Mouse (Mus musculus): ENCODE results near the gene Tmc8. TPM values are rescaled to one million over a fixed set of nuclear protein-coding genes. Genes with fewer than 3 reads are reported as not detected.
"Not testable (repeated sequence)": the region's sequence is repeated elsewhere in the genome, so short reads cannot be mapped to it uniquely, and the experiment has no call there.

Tmc8 gene
- total RNA-seq, 2 experiments from 2014 or later = 0.88 to 1.3 TPM

DNA sequence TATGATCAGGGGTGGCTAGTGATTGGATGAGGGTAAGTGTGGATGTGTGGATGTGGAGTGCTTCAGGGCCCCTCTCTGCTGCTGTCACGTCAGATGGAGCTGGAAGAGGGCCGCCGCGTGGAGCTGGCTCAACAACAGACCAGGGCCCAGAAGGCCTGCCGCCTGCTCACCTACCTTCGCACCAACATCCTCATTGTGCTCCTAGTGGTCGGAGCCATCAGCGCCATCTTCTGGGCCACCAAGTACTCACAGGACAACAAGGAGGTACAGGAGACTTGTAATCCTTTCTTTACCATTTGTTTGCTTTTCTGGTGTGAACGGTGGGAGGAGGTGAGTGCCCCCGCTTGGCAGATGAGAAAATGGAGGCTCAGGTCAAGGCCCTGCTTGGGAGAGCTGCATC, 4.4 kb downstream of the Tmc8 start:
- intact Hi-C loops (cut with DNase I) = no loop called here
- peak; percentile 68 for TF ChIP-seq CTCF (IDR thresholded peaks at IDR 0.05)
- peak in 1 of 2 experiments; percentile 56 for DNase-seq (ENCODE audit: extremely low spot score in 1 of 2, low spot score in 2 of 2)
- H3K27ac ChIP-seq = no peak overlapping the region
- no peak overlapping the region for H3K4me3 ChIP-seq

DNA sequence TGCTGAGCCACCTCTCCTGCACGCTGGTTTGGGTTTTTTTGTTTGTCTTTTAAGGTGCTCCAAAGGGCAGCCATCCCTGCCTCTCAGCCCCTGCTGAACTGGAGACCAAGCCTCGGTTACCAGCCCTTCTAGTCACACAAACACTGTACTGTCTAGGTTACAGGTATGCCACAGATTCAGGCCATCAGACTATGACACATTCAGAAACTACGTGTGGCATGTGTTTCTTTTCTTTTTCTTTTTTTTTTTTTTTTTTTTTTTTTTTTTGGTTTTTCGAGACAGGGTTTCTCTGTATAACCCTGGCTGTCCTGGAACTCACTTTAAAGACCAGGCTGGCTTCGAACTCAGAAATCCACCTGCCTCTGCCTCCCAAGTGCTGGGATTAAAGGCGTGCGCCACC, 6.6 kb downstream of the Tmc8 start:
- H3K4me3 ChIP-seq; DNase-seq (ENCODE audit: extremely low spot score in 1 of 2, low spot score in 2 of 2); intact Hi-C loops (cut with DNase I); H3K27ac ChIP-seq: not testable (repeated sequence)

DNA sequence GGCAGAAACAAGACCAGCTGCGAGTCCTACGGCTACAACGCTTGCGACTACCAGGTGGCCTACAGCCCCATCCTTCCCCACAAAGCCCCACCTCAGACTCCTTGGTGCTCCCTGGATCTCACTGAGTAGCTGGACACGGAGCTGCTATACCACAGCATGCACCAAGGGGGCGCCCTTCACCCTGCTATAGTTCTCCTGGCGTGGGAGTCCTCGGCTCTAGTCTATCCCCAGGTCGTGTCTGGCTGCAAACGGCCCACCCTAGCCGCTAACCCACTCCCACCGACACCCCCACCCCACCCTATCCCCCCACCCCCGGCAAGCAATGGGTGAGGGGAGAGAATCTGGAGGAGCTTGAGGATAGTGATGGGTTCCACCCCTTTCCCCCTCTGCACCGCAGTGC, 8.4 kb downstream of the Tmc8 start:
- Histone ChIP-seq H3K4me3 (no peak overlapping the region), H3K27ac (no peak overlapping the region)
- intact Hi-C loops (cut with DNase I) = loop anchor here (1.0 kb wide), 1 partner anchor 34 kb away; no protein-coding TSS in a partner anchor
- TF ChIP-seq CTCF (IDR thresholded peaks at IDR 0.05) = peak; percentile 82
- DNase-seq (ENCODE audit: extremely low spot score in 1 of 2, low spot score in 2 of 2) = peak in 1 of 2 experiments; percentile 62

DNA sequence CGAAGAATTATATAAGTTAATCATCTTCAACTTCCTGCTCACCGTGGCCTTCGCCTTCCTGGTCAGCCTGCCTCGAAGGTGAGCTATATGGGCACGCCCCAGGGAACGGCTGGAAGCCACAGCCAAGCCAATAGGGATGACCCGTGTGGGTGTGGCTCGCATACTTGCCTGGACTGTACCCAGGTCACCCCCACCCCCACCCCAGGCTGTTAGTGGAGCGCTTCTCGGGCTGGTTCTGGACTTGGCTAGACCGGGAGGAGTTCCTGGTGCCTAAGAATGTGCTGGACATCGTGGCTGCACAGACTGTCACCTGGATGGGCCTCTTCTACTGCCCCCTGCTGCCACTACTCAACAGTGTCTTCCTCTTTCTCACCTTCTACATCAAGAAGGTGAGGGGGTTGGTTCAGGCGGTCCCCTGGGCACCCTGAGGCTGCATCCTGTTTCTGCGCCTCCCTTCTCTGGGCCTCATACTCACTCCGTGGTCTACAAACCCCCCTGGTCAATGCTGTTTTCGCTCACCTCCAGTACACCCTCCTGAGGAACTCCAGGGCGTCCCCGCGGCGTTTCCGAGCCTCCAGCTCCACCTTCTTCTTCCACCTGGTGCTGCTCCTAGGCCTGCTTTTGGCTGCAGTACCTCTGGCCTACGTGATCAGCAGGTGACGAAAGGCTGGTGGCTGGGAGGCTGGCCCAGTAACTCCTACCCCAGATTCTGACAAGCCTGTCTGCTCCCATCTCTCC, 9.0 kb downstream of the Tmc8 start:
- no peak overlapping the region for H3K4me3 ChIP-seq
- no peak; the same call in 1 of the 2 replicates for TF ChIP-seq CTCF (IDR thresholded peaks at IDR 0.05)
- no peak overlapping the region for H3K27ac ChIP-seq
- no peak for DNase-seq (ENCODE audit: extremely low spot score in 1 of 2, low spot score in 2 of 2)
- intact Hi-C loops (cut with DNase I) = loop anchor here (1.0 kb wide), 1 partner anchor 33 kb away; no protein-coding TSS in a partner anchor

DNA sequence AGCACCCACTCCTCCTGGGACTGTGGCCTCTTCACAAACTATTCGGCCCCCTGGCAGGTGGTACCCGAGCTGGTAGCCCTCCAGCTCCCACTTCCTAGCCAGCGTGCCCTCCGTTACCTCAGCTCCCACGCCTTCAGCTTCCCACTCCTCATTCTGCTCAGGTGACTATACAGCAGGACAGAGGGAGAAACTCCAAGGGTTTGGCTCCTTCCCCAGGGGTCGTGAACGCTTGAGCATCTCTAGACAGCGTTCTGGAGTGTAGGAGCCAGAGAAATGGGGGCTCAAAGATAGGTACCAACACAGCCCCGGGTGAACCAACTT, 9.5 kb downstream of the Tmc8 start:
- Histone ChIP-seq H3K4me3 (no peak overlapping the region), H3K27ac (no peak overlapping the region)
- no peak for DNase-seq (ENCODE audit: extremely low spot score in 1 of 2, low spot score in 2 of 2)
- no peak for TF ChIP-seq CTCF (IDR thresholded peaks at IDR 0.05)
- intact Hi-C loops (cut with DNase I) = no loop called here

DNA sequence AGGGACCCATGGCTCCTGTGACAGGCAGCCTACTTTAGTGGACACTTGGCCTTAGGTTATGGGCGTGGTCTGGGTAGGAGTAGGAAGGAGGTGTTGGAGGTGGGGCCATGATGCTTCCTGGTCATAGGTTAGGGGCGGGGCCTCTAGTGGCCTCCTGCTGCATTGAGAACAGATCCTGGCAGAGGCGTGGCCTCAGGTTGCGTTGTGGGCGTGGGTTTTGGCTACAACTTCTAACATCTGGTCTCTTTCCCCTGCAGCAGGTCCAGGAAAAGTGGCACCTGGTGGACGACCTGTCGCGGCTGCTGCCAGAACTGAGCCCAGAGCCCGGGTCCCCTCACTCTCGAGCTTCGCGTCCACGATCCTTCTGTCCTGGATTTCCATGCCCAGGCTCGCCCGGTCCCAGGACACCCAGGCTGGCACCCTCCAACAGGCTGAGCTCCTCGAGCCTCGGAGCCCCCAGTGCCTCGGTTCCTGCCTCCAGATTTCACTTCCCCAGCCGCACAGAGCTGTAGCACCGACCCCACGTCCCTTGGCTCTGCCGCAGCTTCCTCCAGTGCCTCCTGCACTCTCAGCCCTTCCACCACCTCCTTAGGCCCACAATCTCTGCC, 10.5 kb downstream of the Tmc8 start:
- intact Hi-C loops (cut with DNase I) = no loop called here

DNA sequence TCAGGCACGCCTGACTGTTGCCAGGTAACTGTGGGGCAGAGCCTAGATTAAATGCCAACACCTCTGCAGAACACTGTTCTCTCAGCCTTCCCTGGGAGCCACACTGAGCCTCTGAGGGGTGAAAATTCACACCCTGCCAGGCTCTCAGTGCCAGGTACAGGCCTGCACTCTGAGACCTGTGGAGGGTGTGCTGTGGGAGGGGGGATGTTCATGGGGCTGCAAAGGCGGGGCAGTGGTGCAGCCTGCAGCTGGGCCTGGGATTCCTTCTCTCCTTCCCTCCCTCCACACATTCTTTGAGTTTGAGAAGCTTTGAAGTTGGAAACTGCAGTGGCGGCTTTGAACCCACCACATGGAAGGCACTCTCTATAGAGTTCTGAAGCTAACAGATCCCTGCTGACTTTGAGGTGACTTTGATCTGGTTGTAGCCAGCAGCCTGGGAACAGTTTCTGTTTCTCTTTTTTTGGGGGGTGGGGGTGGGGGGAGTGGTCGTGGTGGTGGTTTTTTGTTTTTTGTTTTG, 12.2 kb downstream of the Tmc8 start:
- DNase-seq (ENCODE audit: extremely low spot score in 1 of 2, low spot score in 2 of 2) = no peak
- Histone ChIP-seq H3K27ac (no peak overlapping the region), H3K4me3 (no peak overlapping the region)
- intact Hi-C loops (cut with DNase I) = no loop called here
- TF ChIP-seq CTCF (IDR thresholded peaks at IDR 0.05) = no peak

More for the DNA sequence above, 10.5 kb downstream of the Tmc8 start:
- Histone ChIP-seq H3K4me3 (no peak overlapping the region), H3K27ac (no peak overlapping the region)
- TF ChIP-seq CTCF (IDR thresholded peaks at IDR 0.05) = no peak
- no peak for DNase-seq (ENCODE audit: extremely low spot score in 1 of 2, low spot score in 2 of 2)

GRCm38 (mm10) chr11:117796954-117797353, 15.1 kb downstream of the Tmc8 start:
- Histone ChIP-seq H3K27ac (no peak overlapping the region), H3K4me3 (no peak overlapping the region)
- TF ChIP-seq CTCF (IDR thresholded peaks at IDR 0.05) = no peak
- DNase-seq (ENCODE audit: extremely low spot score in 1 of 2, low spot score in 2 of 2) = no peak
- intact Hi-C loops (cut with DNase I) = no loop called here

- no peak for DNase-seq (ENCODE audit: extremely low spot score in 1 of 2, low spot score in 2 of 2)
- no peak within 1 kb of the TSS for H3K27ac ChIP-seq
- no peak within 1 kb of the TSS for H3K4me3 ChIP-seq
- intact Hi-C loops (cut with DNase I) = no loop called here
- TF ChIP-seq CTCF (IDR thresholded peaks at IDR 0.05) = no peak
Measured at GRCm38 (mm10) chr11:117797511-117798159, 15.8 kb downstream of the Tmc8 start, which contains the start of gene 6030468B19Rik. TSS of gene 6030468B19Rik (plus strand) at chr11:117797660.

DNA sequence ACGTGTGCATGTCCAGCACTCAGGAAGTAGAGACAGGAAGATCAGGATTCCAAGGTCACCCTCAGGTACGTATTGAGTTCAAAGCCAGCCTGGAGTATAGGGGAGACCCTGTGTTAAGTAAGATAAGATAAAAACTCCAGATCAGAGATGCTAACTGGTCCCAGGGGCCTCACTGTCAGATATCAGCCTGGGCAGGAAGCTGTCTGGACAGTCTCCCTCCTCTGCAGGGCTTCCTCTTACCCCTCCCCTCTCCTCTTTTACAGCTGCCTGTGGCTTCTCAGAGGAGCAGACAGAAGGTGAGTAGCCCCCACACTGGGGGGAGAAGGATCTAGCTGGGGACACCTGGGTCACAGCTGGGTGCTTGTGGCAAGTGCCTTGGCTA, 16.3 kb downstream of the Tmc8 start:
- TF ChIP-seq CTCF (IDR thresholded peaks at IDR 0.05) = no peak
- Histone ChIP-seq H3K27ac (no peak overlapping the region), H3K4me3 (no peak overlapping the region)
- intact Hi-C loops (cut with DNase I) = no loop called here
- DNase-seq (ENCODE audit: extremely low spot score in 1 of 2, low spot score in 2 of 2) = no peak

GRCm38 (mm10) chr11:117799174-117799573, 17.3 kb downstream of the Tmc8 start:
- TF ChIP-seq CTCF (IDR thresholded peaks at IDR 0.05) = no peak
- Histone ChIP-seq H3K27ac (no peak overlapping the region), H3K4me3 (no peak overlapping the region)
- intact Hi-C loops (cut with DNase I) = no loop called here
- DNase-seq (ENCODE audit: extremely low spot score in 1 of 2, low spot score in 2 of 2) = no peak

GRCm38 (mm10) chr11:117800038-117800437, 18.2 kb downstream of the Tmc8 start:
- H3K4me3 ChIP-seq = no peak overlapping the region
- no peak for TF ChIP-seq CTCF (IDR thresholded peaks at IDR 0.05)
- DNase-seq (ENCODE audit: extremely low spot score in 1 of 2, low spot score in 2 of 2) = no peak
- intact Hi-C loops (cut with DNase I) = no loop called here
- no peak overlapping the region for H3K27ac ChIP-seq

Measured in left cerebral cortex, adult 2 months (tissue).